Mouse (Mus musculus) embryonic fibroblast, embryonic 13.5 days (primary cell): ENCODE data around the gene Krt19. TPM values are rescaled to one million over a fixed set of nuclear protein-coding genes. Genes with fewer than 3 reads are reported as not detected.

Source experiments
- H3K27ac ChIP-seq: 2 replicates; pipeline ENCODE4 v1.5.1; 2012; ENCODE audit warnings: low read length, control low read depth, inconsistent platforms; ENCODE audit not compliant: insufficient read depth
- H3K4me1 ChIP-seq: 2 replicates; pipeline ENCODE4 v1.6.1; 2011; ENCODE audit warnings: low read length; ENCODE audit not compliant: control insufficient read depth, insufficient read depth
- H3K4me3 ChIP-seq: 2 replicates; pipeline ENCODE4 v1.5.1; 2011; ENCODE audit warnings: mild to moderate bottlenecking, control low read depth, low read length; ENCODE audit not compliant: insufficient read depth
- CTCF ChIP-seq: IDR thresholded peaks from 2 replicates; pipeline ENCODE4 v1.5.1; 2011; ENCODE audit warnings: mild to moderate bottlenecking, control low read depth, low read length, moderate library complexity, borderline replicate concordance; ENCODE audit not compliant: insufficient read depth
- POLR2A ChIP-seq: IDR thresholded peaks from 2 replicates; pipeline ENCODE4 v1.6.1; 2011; ENCODE audit warnings: low read depth, mild to moderate bottlenecking, control low read depth, low read length, moderate library complexity
- polyA plus RNA-seq: library from polyadenylated mRNA; stranded (reverse); fragments of >200 nt; gene quantifications from 2 replicates; pipeline ENCODE4 v1.2.4, GENCODE M21; 2011; ENCODE audit warnings: low read depth; ENCODE audit not compliant: missing spikeins, insufficient read length

The Krt19 gene
- polyA plus RNA-seq, 1 experiment: 4.7 TPM

DNA sequence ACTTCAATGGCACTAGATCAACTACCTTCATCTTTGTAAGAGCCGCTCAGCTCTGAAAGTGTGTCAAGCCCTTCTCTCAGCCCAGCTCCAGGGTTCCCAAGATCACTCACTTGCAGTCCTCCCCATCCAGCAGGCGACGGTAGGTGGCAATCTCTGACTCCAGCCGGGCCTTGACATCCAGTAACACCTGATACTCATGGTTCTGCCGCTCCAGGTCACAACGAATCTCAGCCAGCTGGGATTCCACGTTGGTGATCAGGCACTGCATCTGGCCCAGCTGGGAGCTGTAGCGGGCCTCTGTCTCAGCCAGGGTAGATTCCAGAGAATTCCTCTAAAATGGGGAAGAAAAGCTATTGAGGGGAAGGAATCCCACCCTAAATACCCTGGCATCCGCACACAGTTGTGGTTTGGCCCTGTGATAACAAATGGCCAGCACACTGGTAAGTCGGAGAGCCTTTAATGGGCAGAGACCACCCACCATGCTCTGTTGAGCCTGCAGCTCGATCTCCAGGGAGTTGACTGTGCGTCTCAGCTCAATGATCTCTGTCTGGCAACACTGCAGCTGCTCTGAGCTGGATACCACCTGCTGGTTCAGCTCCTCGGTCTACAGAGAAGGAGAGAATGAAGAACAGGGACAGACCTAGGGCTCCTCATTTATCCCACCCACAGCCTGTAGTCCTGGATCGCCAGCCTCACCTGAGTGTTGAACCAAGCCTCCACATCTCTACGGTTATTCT, 45.6 kb downstream of the Krt19 start:
- H3K4me3 ChIP-seq: no peak overlapping the region
- H3K27ac ChIP-seq: no peak overlapping the region
- TF ChIP-seq POLR2A (no peak), CTCF (no peak)
- no peaks in the 10 kb centered on the region for H3K4me1 ChIP-seq

DNA sequence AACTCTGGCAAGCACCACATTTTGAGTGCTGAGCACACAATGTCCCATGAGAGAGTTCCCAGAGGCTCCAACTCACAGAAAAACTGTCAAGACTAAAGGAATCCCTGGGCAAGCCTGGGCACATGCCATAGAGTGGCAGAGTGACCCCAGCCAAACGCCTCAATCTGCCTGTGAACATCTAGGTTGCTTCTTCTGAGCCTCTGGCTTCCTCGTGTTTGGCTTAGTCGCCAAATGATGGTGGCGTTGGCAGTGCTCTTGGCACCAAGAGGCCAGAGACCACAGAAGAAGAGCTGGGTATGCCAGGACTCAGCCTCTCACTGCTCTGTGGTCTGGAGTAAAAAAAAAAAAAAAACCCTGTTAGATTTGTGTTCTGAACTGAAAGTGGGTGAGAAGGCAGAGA, 48.1 kb downstream of the Krt19 start:
- Histone ChIP-seq H3K27ac (no peak overlapping the region), H3K4me1 (no peaks in the 10 kb centered on the region), H3K4me3 (no peak overlapping the region)
- TF ChIP-seq CTCF (no peak), POLR2A (no peak)

DNA sequence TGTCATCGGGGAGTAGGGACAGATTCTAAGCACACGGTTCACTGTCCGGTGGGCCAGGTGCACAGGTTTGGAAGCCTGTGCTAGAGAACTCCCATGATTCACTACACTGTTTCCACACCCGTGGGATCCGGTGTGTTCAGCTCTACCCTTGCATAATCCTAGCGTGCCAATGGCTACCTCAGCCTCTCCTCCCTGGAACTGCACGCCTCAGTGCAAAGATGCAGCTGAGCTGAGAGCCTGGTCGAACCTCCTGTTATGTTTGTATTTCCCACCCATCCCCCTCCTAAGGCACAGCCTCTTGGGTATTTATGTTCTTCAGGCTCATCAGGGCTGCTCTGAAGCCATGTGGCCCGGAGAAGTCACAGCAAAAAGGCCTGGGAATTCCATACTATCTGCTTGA, 50.6 kb downstream of the Krt19 start:
- no peak for TF ChIP-seq POLR2A
- no peak for TF ChIP-seq CTCF
- Histone ChIP-seq H3K27ac (no peak overlapping the region), H3K4me1 (no peaks in the 10 kb centered on the region), H3K4me3 (no peak overlapping the region)

DNA sequence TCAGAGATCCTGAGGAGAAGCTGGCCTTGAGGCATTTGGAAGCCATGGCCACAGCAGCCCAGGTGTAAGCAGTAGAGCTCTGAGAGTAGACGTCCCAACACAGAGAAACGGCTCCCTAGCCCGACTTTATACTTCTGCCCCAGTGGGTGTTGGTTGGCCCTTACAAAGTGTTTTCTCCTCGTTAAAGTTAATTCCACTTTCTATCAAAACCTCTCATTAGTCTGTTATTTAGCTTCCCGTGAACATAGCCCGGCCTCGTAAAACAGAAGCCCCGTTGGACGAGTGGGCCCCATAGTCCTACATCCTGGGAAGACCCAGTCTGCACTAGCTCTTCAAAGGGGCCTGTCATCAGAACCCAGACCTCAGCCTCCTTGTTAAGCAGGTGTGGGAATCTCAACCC, 52.3 kb downstream of the Krt19 start, which contains the start of gene Krt35:
TSS of gene Krt35 (minus strand) at position 101 of the 400 bp plus-strand sequence.
- Histone ChIP-seq H3K4me1 (no peaks in the 10 kb centered on the region), H3K27ac (no peak within 1 kb of the TSS), H3K4me3 (no peak within 1 kb of the TSS)
- TF ChIP-seq CTCF: no peak
- TF ChIP-seq POLR2A: no peak

Other genes starting within 250 kb of the Krt19 start
- gene Krtap31-1, start 240.7 kb downstream of the Krt19 start, polyA plus RNA-seq: not detected in 2 replicates
- not detected in 2 replicates for gene Gm11565, start 233.9 kb downstream of the Krt19 start, polyA plus RNA-seq
- gene Krtap31-2, start 212.4 kb downstream of the Krt19 start, polyA plus RNA-seq: not detected in 2 replicates
- gene Krtap9-5, start 200.2 kb downstream of the Krt19 start, polyA plus RNA-seq: not detected in 2 replicates
- gene Krtap29-1, start 169.6 kb downstream of the Krt19 start, polyA plus RNA-seq: not detected in 2 replicates
- gene Krtap16-1, start 162.1 kb downstream of the Krt19 start, polyA plus RNA-seq: not detected in 2 replicates
- not detected in 2 replicates for gene Krtap17-1, start 154.7 kb downstream of the Krt19 start, polyA plus RNA-seq
- not detected in 2 replicates for gene Krt33a, start 132.5 kb downstream of the Krt19 start, polyA plus RNA-seq
- not detected in 2 replicates for gene Krt33b, start 118.8 kb downstream of the Krt19 start, polyA plus RNA-seq
- gene Krt34, start 107.1 kb downstream of the Krt19 start, polyA plus RNA-seq: not detected in 2 replicates
- gene Krt31, start 98.1 kb downstream of the Krt19 start, polyA plus RNA-seq: not detected in 2 replicates
- not detected in 2 replicates for gene Krt32, start 60.4 kb downstream of the Krt19 start, polyA plus RNA-seq
- not detected in 2 replicates for gene Krt35, start 52.4 kb downstream of the Krt19 start, polyA plus RNA-seq
- gene Krt36, start 43.0 kb downstream of the Krt19 start, polyA plus RNA-seq: not detected in 2 replicates
- not detected in 2 replicates for gene Krt13, start 27.1 kb downstream of the Krt19 start, polyA plus RNA-seq
- not detected in 2 replicates for gene Krt15, start 12.7 kb downstream of the Krt19 start, polyA plus RNA-seq
- gene Krt9, start 44.6 kb upstream of the Krt19 start, polyA plus RNA-seq: not detected in 2 replicates
- gene Krt14, start 58.9 kb upstream of the Krt19 start, polyA plus RNA-seq: not detected in 2 replicates
- not detected in 2 replicates for gene Krt16, start 100.2 kb upstream of the Krt19 start, polyA plus RNA-seq
- not detected in 2 replicates for gene Krt17, start 112.4 kb upstream of the Krt19 start, polyA plus RNA-seq
- not detected in 2 replicates for gene Krt42, start 121.2 kb upstream of the Krt19 start, polyA plus RNA-seq
- 960 and 1,192 TPM in 2 replicates for gene Eif1, start 171.2 kb upstream of the Krt19 start, polyA plus RNA-seq
- not detected in 2 replicates for gene Gast, start 185.7 kb upstream of the Krt19 start, polyA plus RNA-seq
- 0.17 and 0.77 TPM in 2 replicates for gene Hap1, start 207.5 kb upstream of the Krt19 start, polyA plus RNA-seq
- 61.1 and 82.2 TPM in 2 replicates for gene Jup, start 249.1 kb upstream of the Krt19 start, polyA plus RNA-seq